Mouse (Mus musculus) liver, embryonic 13.5 days (tissue): Measurements from ENCODE around the gene Tbc1d1. TPM values are rescaled to one million over a fixed set of nuclear protein-coding genes. Genes with fewer than 3 reads are reported as not detected.

Source experiments
- ATAC-seq: fragments of 200-750 bp; cut with Nextera tagmentation; 2 replicates; pipeline ENCODE4 v1.8.0; 2017; ENCODE audit warnings: low read depth, mild to moderate bottlenecking, moderate number of reproducible peaks, moderate library complexity
- DNase-seq: peaks from one replicate; pipeline ENCODE4 v3.0.0; 2022
- H3K27ac ChIP-seq: fragments of 300-500 bp; sonication (generic); 2 replicates; pipeline ENCODE4 v1.5.1; 2015; ENCODE audit warnings: moderate library complexity, mild to moderate bottlenecking, inconsistent platforms
- H3K27me3 ChIP-seq: fragments of 300-500 bp; sonication (generic); 2 replicates; pipeline ENCODE4 v1.6.1; 2015; ENCODE audit warnings: mild to moderate bottlenecking, inconsistent platforms
- H3K36me3 ChIP-seq: fragments of 300-500 bp; sonication (generic); 2 replicates; pipeline ENCODE4 v1.6.1; 2015; ENCODE audit warnings: mild to moderate bottlenecking, inconsistent platforms
- H3K4me1 ChIP-seq: fragments of 300-500 bp; sonication (generic); replicated peaks from 2 replicates; pipeline ENCODE4 v1.6.1; 2015; ENCODE audit warnings: inconsistent platforms
- H3K4me2 ChIP-seq: fragments of 300-500 bp; sonication (generic); 2 replicates; pipeline ENCODE4 v1.6.1; 2015; ENCODE audit warnings: inconsistent platforms, mild to moderate bottlenecking, moderate library complexity
- H3K4me3 ChIP-seq: fragments of 300-500 bp; sonication (generic); replicated peaks from 2 replicates; pipeline ENCODE4 v1.5.1; 2015; ENCODE audit warnings: mild to moderate bottlenecking, inconsistent platforms
- H3K9ac ChIP-seq: fragments of 300-500 bp; sonication (generic); 2 replicates; pipeline ENCODE4 v1.6.1; 2015; ENCODE audit warnings: mild to moderate bottlenecking, inconsistent platforms
- H3K9me3 ChIP-seq: fragments of 300-500 bp; sonication (generic); replicated peaks from 2 replicates; pipeline ENCODE4 v1.6.1; 2016; ENCODE audit warnings: inconsistent platforms
- WGBS: fragments of 180-500 bp; shearing (Covaris S2); methylation state at CpG from one replicate; pipeline ENCODE4 v1.1.7; 2015; ENCODE audit not compliant: insufficient replicate concordance; 5-methylcytosine and 5-hydroxymethylcytosine counted together
- polyA plus RNA-seq: library from polyadenylated mRNA; unstranded; fragments of >200 nt; fragmentation: Nextera tagmentation; extraction: Ambion mirVana; gene quantifications from 2 replicates; pipeline ENCODE4 v1.2.1, GENCODE M21; 2015

Tbc1d1 gene
- polyA plus RNA-seq, 1 experiment from 2014 or later, result 7.0 TPM

DNA sequence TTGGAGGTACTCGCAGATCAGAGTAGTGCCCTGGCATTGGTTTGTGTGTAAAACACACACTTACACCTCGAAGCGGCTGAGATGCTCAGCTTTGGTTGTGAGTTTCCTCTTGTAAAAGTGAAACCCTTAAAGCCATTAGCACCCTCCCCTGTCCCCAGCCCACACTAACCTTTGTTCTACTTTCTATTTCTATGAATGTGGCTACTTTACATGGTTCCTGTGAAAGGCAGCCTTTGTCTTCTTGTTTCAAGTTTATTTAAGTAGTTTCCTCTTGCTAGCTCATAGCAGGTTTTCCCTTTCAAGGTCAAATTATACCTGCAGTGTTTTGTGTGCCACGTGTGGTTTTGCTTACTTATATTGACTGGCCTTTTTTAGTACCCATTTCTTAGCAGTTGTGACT lies 141.0 kb downstream of the Tbc1d1 start:
- H3K9me3 ChIP-seq, result no peaks in the 10 kb centered on the region
- no peak overlapping the region for H3K4me2 ChIP-seq
- H3K4me3 ChIP-seq, result no peak overlapping the region
- peaks cover 33% of the 10 kb centered on the region for H3K4me1 ChIP-seq
- ATAC-seq, result no peak
- no peak for DNase-seq
- no peaks in the 10 kb centered on the region for H3K27me3 ChIP-seq
- H3K36me3 ChIP-seq, result peaks cover 16% of the 10 kb centered on the region; the same call in 1 of the 2 replicates
- H3K27ac ChIP-seq, result peak overlapping the region; percentile 48
- no peak overlapping the region for H3K9ac ChIP-seq
- WGBS, result 66% methylated on average over 4 of the region's 4 CpGs

DNA sequence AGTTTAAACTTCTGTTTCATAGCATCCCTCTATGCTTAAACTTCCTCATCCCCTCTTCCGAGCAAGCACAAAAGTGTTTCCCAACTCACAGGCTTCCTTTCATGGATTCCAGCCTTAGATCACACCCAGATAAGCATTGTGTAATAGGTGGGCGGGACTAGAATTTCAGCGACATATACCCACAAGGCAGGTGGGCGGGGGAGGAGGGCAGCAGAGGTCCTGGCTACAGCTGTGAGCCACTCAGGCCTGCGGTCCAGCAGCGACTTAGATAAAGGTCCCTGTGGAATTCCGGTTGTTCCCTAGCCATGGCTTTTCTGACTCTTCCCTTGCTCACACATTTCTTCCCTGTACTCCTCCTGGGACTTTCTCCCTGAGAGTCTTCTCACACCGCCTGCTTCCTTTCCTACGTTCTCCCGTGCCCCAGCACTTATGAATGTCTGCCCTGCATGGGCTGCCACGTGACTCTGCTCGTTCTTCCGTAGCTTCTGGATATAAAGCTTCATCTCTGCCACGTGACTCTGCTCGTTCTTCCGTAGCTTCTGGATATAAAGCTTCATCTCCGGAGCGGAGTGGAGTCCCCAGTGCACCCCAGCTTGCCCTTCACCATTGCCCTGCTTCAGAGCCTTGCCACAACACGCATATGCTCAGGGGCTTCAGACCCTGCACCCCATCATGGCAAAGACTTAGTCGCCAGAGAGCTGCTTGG lies 142.4 kb downstream of the Tbc1d1 start:
- Histone ChIP-seq H3K9ac (peak overlapping the region; percentile 26; the same call in 1 of the 2 replicates), H3K9me3 (no peaks in the 10 kb centered on the region), H3K4me3 (no peak overlapping the region), H3K4me2 (no peak overlapping the region), H3K27ac (peak overlapping the region; percentile 67), H3K4me1 (peaks cover 33% of the 10 kb centered on the region), H3K36me3 (peaks cover 15% of the 10 kb centered on the region; the same call in 1 of the 2 replicates), H3K27me3 (no peaks in the 10 kb centered on the region)
- 63% methylated on average over 20 of the region's 20 CpGs for WGBS
- peak; percentile 70 for ATAC-seq
- DNase-seq, result no peak

DNA sequence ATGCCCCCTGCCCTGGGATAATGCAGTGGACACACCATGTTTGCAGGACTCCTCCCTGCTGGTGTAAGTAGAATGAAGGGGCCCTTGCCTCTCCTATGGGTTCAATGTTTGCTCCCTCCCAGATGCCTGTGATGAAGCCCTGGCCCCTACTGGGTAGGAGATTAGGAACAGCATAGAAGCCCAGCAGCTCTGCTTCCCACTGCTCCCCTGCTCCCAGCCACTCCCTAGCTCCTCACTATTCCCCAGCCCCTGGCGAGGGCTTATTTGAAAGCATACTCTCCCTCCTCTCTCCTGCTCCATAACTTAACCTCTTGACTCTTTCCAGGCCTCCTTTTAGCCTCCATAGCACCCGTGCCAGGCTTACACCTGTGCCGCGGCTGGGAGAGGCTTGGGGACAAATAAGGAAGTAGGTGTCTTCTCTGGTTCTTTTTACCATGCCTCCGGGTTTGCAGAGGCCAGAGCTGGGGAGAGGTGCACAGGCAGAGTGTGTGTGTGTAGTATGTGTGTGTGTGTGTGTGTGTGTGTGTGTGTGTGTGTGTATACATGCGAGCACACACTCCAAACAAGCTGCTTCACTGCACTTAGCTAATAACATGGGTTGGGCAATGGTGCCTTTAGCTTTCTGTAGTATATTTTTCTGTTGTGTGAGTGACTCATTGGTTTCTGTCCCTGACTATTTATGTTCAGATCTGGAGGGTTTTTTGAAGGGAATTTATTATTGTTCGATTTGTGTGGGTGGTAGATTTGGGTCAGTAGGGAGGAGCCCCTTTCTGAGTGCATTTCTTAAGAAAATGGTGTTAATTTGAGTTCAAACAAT lies 143.6 kb downstream of the Tbc1d1 start:
- Histone ChIP-seq H3K4me3 (no peak overlapping the region), H3K27me3 (no peaks in the 10 kb centered on the region), H3K4me1 (peaks cover 33% of the 10 kb centered on the region), H3K36me3 (peaks cover 9% of the 10 kb centered on the region; the same call in 1 of the 2 replicates), H3K4me2 (no peak overlapping the region), H3K9me3 (no peaks in the 10 kb centered on the region), H3K27ac (peak overlapping the region; percentile 36; the same call in 1 of the 2 replicates), H3K9ac (no peak overlapping the region)
- 55% methylated on average over 7 of the region's 7 CpGs for WGBS
- ATAC-seq, result 0 out of 2 replicates have a peak, but pooled peaks have one; percentile 17
- DNase-seq, result no peak

DNA sequence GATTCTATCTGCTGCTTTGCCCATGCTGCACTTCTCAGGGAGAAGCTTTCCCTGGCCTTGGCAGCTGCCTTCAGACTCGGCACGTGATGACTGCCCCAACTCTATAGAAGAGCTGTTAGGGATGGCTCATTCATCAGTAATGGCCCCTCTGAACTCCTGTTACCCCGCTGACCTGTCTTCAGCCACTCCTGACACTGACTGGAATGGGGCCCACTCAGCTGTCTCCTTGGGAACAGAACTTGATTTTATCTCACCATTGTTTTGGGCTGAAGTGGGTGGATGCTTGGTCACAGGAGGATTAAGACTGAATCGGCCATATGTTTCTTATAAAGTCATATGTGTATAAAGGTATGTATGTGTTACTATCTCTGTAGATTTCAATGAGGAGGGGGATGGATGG lies 145.1 kb downstream of the Tbc1d1 start:
- Histone ChIP-seq H3K9ac (no peak overlapping the region), H3K4me2 (no peak overlapping the region), H3K27me3 (no peaks in the 10 kb centered on the region), H3K27ac (no peak overlapping the region), H3K4me1 (peaks cover 32% of the 10 kb centered on the region), H3K36me3 (peaks cover 12% of the 10 kb centered on the region; the same call in 1 of the 2 replicates), H3K4me3 (no peak overlapping the region), H3K9me3 (no peaks in the 10 kb centered on the region)
- no peak for ATAC-seq
- no peak for DNase-seq
- WGBS, result 80% methylated on average over 4 of the region's 4 CpGs

DNA sequence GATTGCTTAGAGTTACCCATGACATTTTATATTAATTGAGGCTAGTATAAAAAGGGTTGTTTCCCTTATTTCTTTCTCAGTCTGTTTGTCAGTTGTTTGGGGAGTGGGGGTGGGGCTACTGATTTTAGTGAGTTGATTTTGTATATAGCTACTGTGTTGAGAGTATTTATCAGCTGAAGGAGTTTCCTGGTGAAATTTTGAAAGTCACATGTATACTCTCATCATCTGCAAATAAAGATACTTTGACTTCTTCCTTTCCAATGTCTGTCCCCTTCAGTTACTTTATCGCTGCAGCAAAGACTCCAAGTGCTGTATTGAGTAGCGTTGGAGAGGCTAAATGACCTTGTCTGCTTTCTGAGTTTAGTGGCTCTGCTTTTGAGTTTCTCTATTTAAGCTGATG lies 151.2 kb downstream of the Tbc1d1 start:
- H3K27me3 ChIP-seq, result no peaks in the 10 kb centered on the region
- H3K4me3 ChIP-seq, result no peak overlapping the region
- H3K4me2 ChIP-seq, result no peak overlapping the region
- peaks cover 15% of the 10 kb centered on the region for H3K36me3 ChIP-seq
- H3K9me3 ChIP-seq, result no peaks in the 10 kb centered on the region
- H3K27ac ChIP-seq, result no peak overlapping the region
- DNase-seq (no peak), ATAC-seq (no peak)
- no peaks in the 10 kb centered on the region for H3K4me1 ChIP-seq
- 75% methylated on average over 2 of the region's 2 CpGs for WGBS
- H3K9ac ChIP-seq, result no peak overlapping the region

DNA sequence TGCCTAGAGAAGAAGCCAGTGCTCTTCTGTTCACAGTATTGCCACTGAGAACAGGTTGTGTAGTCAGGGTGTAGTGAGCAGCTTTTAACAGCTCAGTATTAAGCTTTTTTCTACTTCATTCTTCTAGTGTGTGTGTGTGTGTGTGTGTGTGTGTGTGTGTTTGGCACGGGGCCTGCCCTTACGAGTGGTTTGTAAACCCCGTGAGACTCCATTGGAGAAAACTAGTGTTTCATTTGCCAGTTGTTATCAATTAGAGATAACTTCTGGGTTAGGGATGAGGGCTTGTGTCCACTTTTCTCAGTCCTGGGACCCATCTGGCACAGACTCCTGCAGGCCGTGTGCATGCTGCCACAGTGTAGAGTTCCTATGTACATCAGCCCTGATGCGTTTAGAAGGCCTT lies 156.2 kb downstream of the Tbc1d1 start:
- H3K4me1 ChIP-seq, result peaks cover 9% of the 10 kb centered on the region; the same call in 1 of the 2 replicates

DNA sequence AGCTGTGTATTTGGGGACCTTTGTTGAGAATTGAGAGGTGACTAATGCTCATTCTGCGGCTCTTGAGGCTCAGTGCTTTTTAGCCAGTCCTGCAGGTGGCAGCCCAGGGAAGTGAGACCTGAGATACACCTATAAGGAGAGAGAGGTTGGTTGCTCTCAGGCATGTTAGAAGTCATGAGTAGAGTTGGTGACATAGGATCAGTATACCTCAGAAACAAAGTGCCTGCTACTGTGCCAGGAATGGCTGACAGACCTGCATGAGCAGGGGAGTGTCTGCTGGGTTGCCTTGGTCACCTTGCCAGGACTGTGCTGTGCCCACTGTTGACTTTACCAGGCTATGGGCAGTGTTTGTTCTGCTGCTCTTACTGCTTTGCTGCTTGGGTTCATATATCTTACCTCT lies 157.4 kb downstream of the Tbc1d1 start:
- Histone ChIP-seq H3K4me3 (no peak overlapping the region), H3K4me2 (no peak overlapping the region), H3K9me3 (no peaks in the 10 kb centered on the region), H3K9ac (no peak overlapping the region), H3K36me3 (peaks cover 18% of the 10 kb centered on the region), H3K27me3 (no peaks in the 10 kb centered on the region), H3K27ac (no peak overlapping the region), H3K4me1 (peaks cover 9% of the 10 kb centered on the region; the same call in 1 of the 2 replicates)
- 73% methylated on average over 1 of the region's 1 CpGs for WGBS
- ATAC-seq, result no peak
- no peak for DNase-seq

More for the DNA sequence above, 156.2 kb downstream of the Tbc1d1 start:
- ATAC-seq (no peak), DNase-seq (no peak)
- Histone ChIP-seq H3K9ac (no peak overlapping the region), H3K4me2 (no peak overlapping the region), H3K4me3 (no peak overlapping the region), H3K27me3 (no peaks in the 10 kb centered on the region), H3K9me3 (no peaks in the 10 kb centered on the region), H3K27ac (no peak overlapping the region), H3K36me3 (peaks cover 18% of the 10 kb centered on the region)
- WGBS, result 76% methylated on average over 5 of the region's 5 CpGs

DNA sequence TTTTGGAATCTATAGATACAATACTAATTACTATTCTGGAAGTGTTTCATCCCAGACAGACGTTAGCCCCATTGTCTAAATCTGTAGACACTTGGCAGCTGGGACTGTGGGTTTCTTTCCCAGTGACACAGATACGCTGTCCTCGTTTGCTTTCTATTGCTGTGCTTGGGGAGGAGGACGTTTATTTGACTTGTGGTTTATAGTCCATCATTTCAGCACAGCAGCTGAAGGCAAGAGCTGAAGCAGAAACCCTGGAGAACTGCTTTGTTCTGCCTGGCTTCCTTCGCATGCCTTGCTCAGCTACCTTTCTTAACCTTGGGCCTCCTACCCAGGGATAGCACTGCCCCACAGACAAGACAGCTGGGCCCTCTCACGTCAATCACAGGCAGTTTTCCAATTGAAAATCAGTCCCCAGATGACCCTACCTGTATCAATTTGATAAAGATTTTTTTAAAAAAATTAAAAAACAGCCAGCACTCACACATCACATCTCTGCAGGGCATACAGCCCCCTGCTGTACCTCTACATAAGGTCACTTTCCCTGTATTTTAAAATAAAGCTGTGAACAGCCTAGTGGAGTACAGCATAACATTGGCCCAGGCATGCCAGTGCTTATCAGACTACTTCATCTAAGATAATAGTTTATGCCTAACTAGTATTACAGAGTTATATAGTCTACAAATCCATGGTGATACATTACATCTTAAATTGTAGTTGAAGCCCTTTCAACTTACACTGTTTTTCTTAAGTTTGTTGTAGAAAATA lies 158.4 kb downstream of the Tbc1d1 start:
- no peak for ATAC-seq
- Histone ChIP-seq H3K27ac (no peak overlapping the region), H3K4me2 (no peak overlapping the region), H3K4me1 (peaks cover 12% of the 10 kb centered on the region; the same call in 1 of the 2 replicates), H3K9me3 (no peaks in the 10 kb centered on the region), H3K27me3 (no peaks in the 10 kb centered on the region), H3K9ac (no peak overlapping the region), H3K36me3 (peaks cover 18% of the 10 kb centered on the region), H3K4me3 (no peak overlapping the region)
- WGBS, result 62% methylated on average over 6 of the region's 6 CpGs
- DNase-seq, result no peak

DNA sequence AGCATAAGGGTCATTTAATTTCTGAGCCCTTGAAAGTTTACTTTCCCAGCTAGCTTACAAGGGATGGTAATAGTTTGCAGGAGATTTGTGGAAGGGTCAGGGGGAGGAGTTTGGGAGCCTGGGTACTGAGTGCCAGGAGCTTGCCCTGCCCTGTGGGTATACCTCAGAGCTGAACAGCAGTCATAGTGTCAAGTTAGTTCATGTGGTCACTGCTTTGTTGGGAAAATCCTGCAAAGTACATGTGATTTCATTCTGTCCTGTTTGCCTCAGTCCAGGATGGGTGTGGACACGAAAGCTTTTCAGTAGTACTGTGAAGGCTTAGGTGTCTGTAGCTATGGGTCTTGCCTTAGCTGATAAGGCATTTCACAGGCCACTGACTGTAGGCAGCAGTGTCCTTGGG lies 159.0 kb downstream of the Tbc1d1 start:
- H3K9me3 ChIP-seq, result no peaks in the 10 kb centered on the region
- no peak overlapping the region for H3K4me3 ChIP-seq
- WGBS, result 68% methylated on average over 1 of the region's 1 CpGs
- peaks cover 19% of the 10 kb centered on the region for H3K36me3 ChIP-seq
- no peak overlapping the region for H3K9ac ChIP-seq
- no peak overlapping the region for H3K27ac ChIP-seq
- peaks cover 13% of the 10 kb centered on the region; the same call in 1 of the 2 replicates for H3K4me1 ChIP-seq
- H3K27me3 ChIP-seq, result no peaks in the 10 kb centered on the region
- DNase-seq (no peak), ATAC-seq (no peak)
- H3K4me2 ChIP-seq, result no peak overlapping the region

DNA sequence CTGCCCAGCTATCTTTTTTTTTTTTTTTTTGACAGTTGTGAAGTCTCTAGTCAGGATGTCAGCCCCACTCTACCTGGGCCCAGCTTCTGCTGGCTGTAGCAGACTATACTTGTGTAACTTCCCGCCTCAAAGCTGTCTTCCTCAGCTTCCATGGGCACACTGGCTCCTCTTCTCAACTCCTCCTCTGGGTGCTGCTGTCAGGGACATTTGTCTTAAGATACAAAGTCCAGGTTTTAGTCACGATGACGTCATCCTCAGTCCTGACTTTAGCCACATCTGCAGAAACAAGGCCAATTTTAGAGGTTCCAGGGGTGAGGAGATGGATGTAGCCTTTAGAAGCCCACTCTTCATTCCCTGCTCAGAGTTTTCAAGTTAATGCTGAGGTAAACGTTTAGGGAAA lies 167.2 kb downstream of the Tbc1d1 start:
- H3K4me1 ChIP-seq, result peaks cover 17% of the 10 kb centered on the region
- no peak overlapping the region for H3K27ac ChIP-seq
- no peak overlapping the region for H3K9ac ChIP-seq
- ATAC-seq (no peak), DNase-seq (no peak)
- H3K4me2 ChIP-seq, result no peak overlapping the region
- H3K4me3 ChIP-seq, result no peak overlapping the region
- H3K36me3 ChIP-seq, result peaks cover 15% of the 10 kb centered on the region; the same call in 1 of the 2 replicates
- no peaks in the 10 kb centered on the region for H3K27me3 ChIP-seq
- WGBS, result 66% methylated on average over 4 of the region's 4 CpGs
- no peaks in the 10 kb centered on the region for H3K9me3 ChIP-seq

DNA sequence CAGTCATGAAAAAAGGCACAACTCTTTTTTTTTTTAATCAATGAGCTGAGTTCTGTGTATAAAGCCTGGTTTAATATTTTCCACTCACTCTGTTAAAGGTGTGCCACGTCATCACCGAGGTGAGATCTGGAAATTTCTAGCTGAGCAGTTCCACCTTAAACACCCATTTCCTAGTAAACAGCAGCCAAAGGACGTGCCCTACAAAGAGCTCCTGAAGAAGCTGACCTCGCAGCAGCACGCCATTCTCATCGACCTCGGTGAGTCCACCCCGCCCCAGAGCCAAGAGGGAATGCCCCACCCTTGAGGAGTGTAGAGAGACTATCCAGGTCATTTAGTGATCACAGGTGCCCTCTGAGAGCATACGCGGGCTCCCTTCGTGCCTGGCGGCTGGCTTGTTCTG lies 168.2 kb downstream of the Tbc1d1 start:
- ATAC-seq (no peak), DNase-seq (no peak)
- Histone ChIP-seq H3K27ac (no peak overlapping the region), H3K4me3 (no peak overlapping the region), H3K36me3 (peaks cover 21% of the 10 kb centered on the region), H3K9me3 (no peaks in the 10 kb centered on the region), H3K4me1 (peaks cover 16% of the 10 kb centered on the region), H3K4me2 (no peak overlapping the region), H3K27me3 (no peaks in the 10 kb centered on the region), H3K9ac (no peak overlapping the region)
- 85% methylated on average over 12 of the region's 12 CpGs for WGBS
